ENCODE assay signal across 8 mouse cellular contexts in genomic region chr6:29178888-29179658, GRCm38 (mm10). TPM values are rescaled to one million over a fixed set of nuclear protein-coding genes. Genes with fewer than 3 reads are reported as not detected.
DNase-seq lines count a peak whose midpoint lies in the region; ATAC-seq lines count a peak whose summit lies in the region.

TSS of gene Prrt4 (minus strand) at chr6:29179584.

- H3K4me2 ChIP-seq in hindbrain, embryonic 13.5 days: peak within 1 kb of the TSS; percentile 80

- whole genome bisulfite sequencing in hindbrain, embryonic 13.5 days: under 1% methylated on average over 69 of the region's 79 CpGs

- H3K4me3 ChIP-seq in hindbrain, embryonic 13.5 days: peak within 1 kb of the TSS; percentile 64

- peak within 1 kb of the TSS; percentile 88 for H3K9ac ChIP-seq in hindbrain, embryonic 13.5 days

- H3K27ac ChIP-seq in hindbrain, embryonic 13.5 days: peak within 1 kb of the TSS; percentile 93

- H3K9me3 ChIP-seq in hindbrain, embryonic 13.5 days: no peaks in the 10 kb centered on the region

- peaks cover 58% of the 10 kb centered on the region for H3K27me3 ChIP-seq in hindbrain, embryonic 13.5 days

- no peaks in the 10 kb centered on the region for H3K36me3 ChIP-seq in hindbrain, embryonic 13.5 days

- ATAC-seq in hindbrain, embryonic 13.5 days (ENCODE audit: low FRiP score): peak; percentile 83

- DNase-seq in T-cell, adult 2 months (ENCODE audit: low spot score): peak; percentile 34
- DNase-seq in cerebellum, adult 9-11 months: peak; percentile 71
- DNase-seq in frontal cortex, postnatal 25 days (ENCODE audit: low spot score in 2 of 2): peak; percentile 44 to 50
- peak; percentile 47 to 55 for DNase-seq in layer of hippocampus, postnatal 25 days (ENCODE audit: extremely low spot score in 1 of 2, low spot score in 1 of 2)
- DNase-seq in lung, postnatal 10 days: peak; percentile 66
- peak; percentile 68 to 73 for DNase-seq in right cerebral cortex, adult 2 months (ENCODE audit: low spot score in 2 of 2)
- no peak for DNase-seq in spleen, adult 18-20 months

- H3K4me1 ChIP-seq in hindbrain, embryonic 13.5 days (replicated peaks): peaks cover 16% of the 10 kb centered on the region

RNA-seq across cellular contexts. Expression of gene Prrt4, which starts in this region (rescaled TPM):
- polyA plus RNA-seq in hindbrain, embryonic 13.5 days (2015; fragmentation: Nextera tagmentation; extraction: Ambion mirVana): 4.7 and 4.8 TPM in 2 replicates
- total RNA-seq in layer of hippocampus, postnatal 25 days (2021): 1 to 10 TPM; 3.2 to 3.6 TPM

Comparison
In these comparisons a context has a peak if more than half of its experiments do, and no peak if none do; other contexts are left out.
1. DNase-seq: peak in T-cell, adult 2 months (single experiment), cerebellum, adult 9-11 months (single experiment), frontal cortex, postnatal 25 days (2 of 2), layer of hippocampus, postnatal 25 days (2 of 2), lung, postnatal 10 days (single experiment) and right cerebral cortex, adult 2 months (2 of 2); none in spleen, adult 18-20 months (0 of 2).